Mouse (Mus musculus): ENCODE results near the gene Slc7a15. TPM values are rescaled to one million over a fixed set of nuclear protein-coding genes. Genes with fewer than 3 reads are reported as not detected.
"Not testable (repeated sequence)": the region's sequence is repeated elsewhere in the genome, so short reads cannot be mapped to it uniquely, and the experiment has no call there.

Gene Slc7a15
- polyA plus RNA-seq (2014; fragmentation: Nextera tagmentation; extraction: Ambion mirVana), result not detected in 2 replicates

DNA sequence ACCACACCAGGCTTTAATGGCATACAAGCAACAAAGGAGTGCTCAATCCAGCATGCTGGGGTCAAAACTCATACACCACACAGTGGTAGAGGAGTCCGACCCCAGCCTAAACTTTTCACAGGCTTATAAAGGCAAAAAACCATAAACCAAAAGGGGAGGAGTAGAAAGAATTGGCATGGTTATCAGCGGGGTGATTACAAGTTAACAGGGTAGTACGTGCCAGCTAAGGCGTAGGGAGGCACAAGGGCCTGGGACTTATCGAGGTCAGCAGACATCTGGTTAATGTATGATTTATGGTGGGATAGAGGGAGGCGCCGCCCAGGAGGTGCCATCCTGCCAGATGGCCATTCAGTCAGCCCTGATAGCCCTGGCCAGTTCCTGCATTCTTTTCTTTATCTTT is at the start of gene Slc7a15:
Slc7a15 (minus strand) TSS at position 101 of the 400 bp plus-strand sequence.
- H3K4me2 ChIP-seq (replicated peaks; ENCODE audit: low read depth, low read length); H3K9ac ChIP-seq (replicated peaks; ENCODE audit: low read depth, low read length); H3K36me3 ChIP-seq (ENCODE audit: control insufficient read depth, insufficient read depth, low read length); ATAC-seq (ENCODE audit: insufficient number of reproducible peaks, insufficient read depth, low FRiP score, low read depth); H3K4me3 ChIP-seq (ENCODE audit: low read depth, low read length); H3K27ac ChIP-seq (ENCODE audit: low read length); H3K9me3 ChIP-seq (ENCODE audit: control insufficient read depth, low read depth, low read length); H3K27me3 ChIP-seq (ENCODE audit: control insufficient read depth, insufficient read depth, low read length); H3K4me1 ChIP-seq (ENCODE audit: control insufficient read depth, insufficient read depth, low read length): not testable (repeated sequence)
- 96% methylated on average over 7 of the region's 7 CpGs for WGBS

DNA sequence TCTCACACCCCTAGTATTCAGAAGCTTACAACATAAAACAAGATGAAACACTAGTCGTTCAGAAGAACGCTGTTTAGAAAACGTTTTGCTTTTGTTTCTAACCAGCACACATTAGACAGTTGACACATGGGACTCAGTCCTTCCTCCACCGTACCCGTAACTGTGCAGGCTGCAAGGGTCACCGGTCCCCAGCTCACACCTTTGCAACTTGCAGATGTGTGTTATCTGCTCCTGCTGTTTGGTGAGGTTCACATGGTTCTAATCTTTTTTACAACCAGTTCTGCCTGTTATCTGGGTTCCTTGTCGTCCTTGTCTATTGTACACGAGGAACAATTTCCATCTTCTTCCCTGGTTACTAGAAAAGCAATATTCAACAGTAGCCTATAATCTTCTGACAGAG is 49.3 kb upstream of the Slc7a15 start:
- H3K9ac ChIP-seq (replicated peaks; ENCODE audit: low read depth, low read length); H3K36me3 ChIP-seq (ENCODE audit: control insufficient read depth, insufficient read depth, low read length); H3K9me3 ChIP-seq (ENCODE audit: control insufficient read depth, low read depth, low read length); ATAC-seq (ENCODE audit: insufficient number of reproducible peaks, insufficient read depth, low FRiP score, low read depth); H3K4me3 ChIP-seq (ENCODE audit: low read depth, low read length); H3K27me3 ChIP-seq (ENCODE audit: control insufficient read depth, insufficient read depth, low read length); H3K4me2 ChIP-seq (replicated peaks; ENCODE audit: low read depth, low read length); H3K4me1 ChIP-seq (ENCODE audit: control insufficient read depth, insufficient read depth, low read length); H3K27ac ChIP-seq (ENCODE audit: low read length): not testable (repeated sequence)
- WGBS, result 57% methylated on average over 8 of the region's 8 CpGs

DNA sequence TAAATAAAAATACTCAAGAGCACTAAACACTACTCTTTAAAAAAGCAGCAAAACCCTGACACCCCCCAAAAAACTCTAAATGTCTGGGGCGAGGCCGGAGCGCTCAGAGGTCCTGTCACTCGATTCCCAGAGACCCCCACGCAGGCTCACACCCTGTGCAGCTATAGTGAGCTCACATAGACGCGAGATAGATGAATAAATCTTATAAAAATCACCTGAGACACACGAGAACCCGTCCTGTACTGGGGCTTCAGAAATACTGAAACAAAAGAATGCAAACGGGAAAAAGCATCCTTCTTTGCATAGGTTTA is 42.5 kb upstream of the Slc7a15 start:
- Histone ChIP-seq H3K27ac (ENCODE audit: low read length) (no peak overlapping the region), H3K9ac (replicated peaks; ENCODE audit: low read depth, low read length) (peak overlapping the region; percentile 63; the same call in 1 of the 2 replicates), H3K27me3 (ENCODE audit: control insufficient read depth, insufficient read depth, low read length) (no peaks in the 10 kb centered on the region), H3K4me3 (ENCODE audit: low read depth, low read length) (peak overlapping the region; percentile 50), H3K36me3 (ENCODE audit: control insufficient read depth, insufficient read depth, low read length) (no peaks in the 10 kb centered on the region), H3K4me2 (replicated peaks; ENCODE audit: low read depth, low read length) (peak overlapping the region; percentile 66), H3K4me1 (ENCODE audit: control insufficient read depth, insufficient read depth, low read length) (no peaks in the 10 kb centered on the region), H3K9me3 (ENCODE audit: control insufficient read depth, low read depth, low read length) (no peaks in the 10 kb centered on the region)
- 6% methylated on average over 10 of the region's 10 CpGs for WGBS
- peak; percentile 29; the same call in 1 of the 2 replicates for ATAC-seq (ENCODE audit: insufficient number of reproducible peaks, insufficient read depth, low FRiP score, low read depth)

DNA sequence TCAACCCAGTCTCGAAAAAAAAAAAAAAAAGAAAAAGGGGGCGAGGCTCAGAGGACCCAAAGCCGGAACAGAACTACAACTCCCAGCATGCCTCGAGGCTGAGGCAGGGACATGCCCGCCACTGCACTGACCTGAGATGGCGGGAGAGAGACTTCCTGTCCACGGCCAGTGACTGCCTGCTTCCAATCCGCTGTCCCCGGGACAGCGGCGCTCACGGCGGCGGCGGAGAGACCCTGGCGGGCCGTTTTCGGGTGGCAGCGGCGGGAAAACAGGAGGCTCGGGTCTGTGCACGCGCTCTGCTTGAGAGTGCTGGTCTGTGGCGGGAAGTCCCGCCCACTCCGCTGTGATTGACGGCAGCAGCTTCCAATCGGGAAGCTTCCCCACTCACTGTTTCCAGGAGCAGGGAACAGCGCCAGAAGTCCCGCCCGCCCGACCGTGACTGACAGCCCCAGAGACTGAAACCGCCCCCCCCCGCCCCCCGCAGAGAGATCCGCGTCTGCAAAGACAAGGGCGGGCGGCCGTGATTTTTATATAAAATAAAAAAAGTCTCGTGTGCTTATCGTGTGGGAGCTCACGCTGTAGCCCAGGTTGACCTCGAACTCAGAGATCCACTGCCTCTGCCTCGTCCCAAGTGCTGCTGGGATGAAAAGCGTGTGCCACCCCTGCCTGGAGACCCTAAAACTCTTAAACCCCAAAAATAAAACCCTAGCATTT is 42.0 kb upstream of the Slc7a15 start:
- Histone ChIP-seq H3K9me3 (ENCODE audit: control insufficient read depth, low read depth, low read length) (no peaks in the 10 kb centered on the region), H3K27ac (ENCODE audit: low read length) (peak overlapping the region; percentile 82), H3K36me3 (ENCODE audit: control insufficient read depth, insufficient read depth, low read length) (no peaks in the 10 kb centered on the region), H3K9ac (replicated peaks; ENCODE audit: low read depth, low read length) (peak overlapping the region; percentile 63), H3K27me3 (ENCODE audit: control insufficient read depth, insufficient read depth, low read length) (no peaks in the 10 kb centered on the region), H3K4me3 (ENCODE audit: low read depth, low read length) (peak overlapping the region; percentile 50), H3K4me1 (ENCODE audit: control insufficient read depth, insufficient read depth, low read length) (no peaks in the 10 kb centered on the region), H3K4me2 (replicated peaks; ENCODE audit: low read depth, low read length) (peak overlapping the region; percentile 66)
- ATAC-seq (ENCODE audit: insufficient number of reproducible peaks, insufficient read depth, low FRiP score, low read depth), result peak; percentile 98
- WGBS, result 1% methylated on average over 46 of the region's 47 CpGs

DNA sequence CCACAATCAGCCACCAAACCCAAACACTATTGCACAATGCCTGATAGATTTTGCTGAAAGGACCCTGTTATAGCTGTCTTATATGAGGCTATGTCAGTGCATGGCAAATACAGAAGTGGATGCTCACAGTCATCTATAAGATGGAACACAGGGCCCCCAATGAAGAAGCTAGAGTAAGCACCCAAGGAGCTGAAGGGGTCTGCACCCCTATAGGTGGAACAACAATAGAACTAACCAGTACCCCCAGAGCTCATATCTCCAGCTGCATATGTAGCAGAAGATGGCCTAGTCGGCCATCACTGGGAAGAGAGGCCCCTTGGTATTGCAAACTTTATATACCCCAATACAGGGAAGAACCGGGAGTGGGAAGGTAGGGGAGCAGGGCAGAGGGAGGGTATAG is 41.3 kb upstream of the Slc7a15 start:
- H3K36me3 ChIP-seq (ENCODE audit: control insufficient read depth, insufficient read depth, low read length); H3K27me3 ChIP-seq (ENCODE audit: control insufficient read depth, insufficient read depth, low read length); H3K4me1 ChIP-seq (ENCODE audit: control insufficient read depth, insufficient read depth, low read length); ATAC-seq (ENCODE audit: insufficient number of reproducible peaks, insufficient read depth, low FRiP score, low read depth); H3K9me3 ChIP-seq (ENCODE audit: control insufficient read depth, low read depth, low read length); H3K9ac ChIP-seq (replicated peaks; ENCODE audit: low read depth, low read length); H3K27ac ChIP-seq (ENCODE audit: low read length): not testable (repeated sequence)
- H3K4me3 ChIP-seq (ENCODE audit: low read depth, low read length), result peak overlapping the region; percentile 50
- H3K4me2 ChIP-seq (replicated peaks; ENCODE audit: low read depth, low read length), result peak overlapping the region; percentile 44
- 7% methylated on average over 2 of the region's 2 CpGs for WGBS

DNA sequence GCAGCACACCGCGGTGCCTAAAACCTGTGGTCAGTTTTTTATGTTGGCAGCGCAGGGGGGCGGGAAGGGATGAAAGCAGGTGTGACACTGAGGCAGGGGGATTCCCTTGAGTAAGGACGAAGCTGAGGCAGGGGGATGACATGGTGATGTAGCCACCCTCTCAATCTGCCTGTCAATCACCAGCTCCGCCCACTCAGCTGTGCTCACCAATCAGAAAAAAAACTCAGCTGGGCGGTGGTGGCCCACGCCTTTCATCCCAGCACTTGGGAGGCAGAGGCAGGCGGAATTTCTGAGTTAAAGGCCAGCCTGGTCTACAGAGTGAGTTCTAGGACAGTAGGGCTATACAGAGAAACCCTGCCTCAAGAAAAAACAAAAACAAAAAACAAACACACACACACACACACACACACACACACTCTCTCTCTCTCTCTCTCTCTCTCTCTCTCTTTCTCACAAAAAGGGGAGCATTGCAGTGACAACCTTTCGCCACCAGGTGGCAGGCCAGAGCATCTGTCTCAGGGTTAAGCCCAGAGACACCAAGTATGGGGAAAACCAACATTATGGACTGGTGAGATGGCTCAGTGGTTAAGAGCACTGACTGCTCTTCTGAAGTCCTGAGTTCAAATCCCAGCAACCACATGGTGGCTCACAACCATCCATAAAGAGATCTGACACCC is 39.7 kb upstream of the Slc7a15 start:
- not testable (repeated sequence) for H3K27ac ChIP-seq (ENCODE audit: low read length); H3K4me3 ChIP-seq (ENCODE audit: low read depth, low read length); H3K9me3 ChIP-seq (ENCODE audit: control insufficient read depth, low read depth, low read length); H3K9ac ChIP-seq (replicated peaks; ENCODE audit: low read depth, low read length); H3K4me1 ChIP-seq (ENCODE audit: control insufficient read depth, insufficient read depth, low read length); ATAC-seq (ENCODE audit: insufficient number of reproducible peaks, insufficient read depth, low FRiP score, low read depth); H3K27me3 ChIP-seq (ENCODE audit: control insufficient read depth, insufficient read depth, low read length); H3K36me3 ChIP-seq (ENCODE audit: control insufficient read depth, insufficient read depth, low read length); H3K4me2 ChIP-seq (replicated peaks; ENCODE audit: low read depth, low read length)
- WGBS, result 72% methylated on average over 10 of the region's 10 CpGs

DNA sequence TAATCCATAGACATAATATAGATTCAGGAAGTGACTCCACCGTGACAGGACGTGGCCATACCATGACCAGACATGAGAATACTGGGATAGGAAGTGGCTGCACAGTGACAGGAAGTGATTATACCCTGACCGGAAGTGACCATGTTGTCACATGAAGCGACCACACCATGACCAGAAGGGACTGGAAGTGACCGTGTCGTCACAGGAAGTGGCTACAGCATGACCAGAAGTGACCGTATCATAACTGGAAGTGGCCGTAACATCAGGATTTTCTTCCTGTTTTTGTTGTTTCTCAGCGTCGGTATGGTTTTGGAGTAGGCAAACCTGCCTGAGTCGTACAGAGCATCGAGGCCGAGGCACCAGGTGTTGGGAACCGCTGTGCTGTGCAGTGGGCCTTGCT is 38.1 kb upstream of the Slc7a15 start:
- H3K27ac ChIP-seq (ENCODE audit: low read length), result no peak overlapping the region
- no peaks in the 10 kb centered on the region for H3K36me3 ChIP-seq (ENCODE audit: control insufficient read depth, insufficient read depth, low read length)
- H3K4me3 ChIP-seq (ENCODE audit: low read depth, low read length), result no peak overlapping the region
- no peaks in the 10 kb centered on the region for H3K4me1 ChIP-seq (ENCODE audit: control insufficient read depth, insufficient read depth, low read length)
- H3K9me3 ChIP-seq (ENCODE audit: control insufficient read depth, low read depth, low read length), result no peaks in the 10 kb centered on the region
- WGBS, result 92% methylated on average over 14 of the region's 14 CpGs
- H3K27me3 ChIP-seq (ENCODE audit: control insufficient read depth, insufficient read depth, low read length), result no peaks in the 10 kb centered on the region
- no peak overlapping the region for H3K9ac ChIP-seq (replicated peaks; ENCODE audit: low read depth, low read length)
- no peak for ATAC-seq (ENCODE audit: insufficient number of reproducible peaks, insufficient read depth, low FRiP score, low read depth)
- H3K4me2 ChIP-seq (replicated peaks; ENCODE audit: low read depth, low read length), result no peak overlapping the region

DNA sequence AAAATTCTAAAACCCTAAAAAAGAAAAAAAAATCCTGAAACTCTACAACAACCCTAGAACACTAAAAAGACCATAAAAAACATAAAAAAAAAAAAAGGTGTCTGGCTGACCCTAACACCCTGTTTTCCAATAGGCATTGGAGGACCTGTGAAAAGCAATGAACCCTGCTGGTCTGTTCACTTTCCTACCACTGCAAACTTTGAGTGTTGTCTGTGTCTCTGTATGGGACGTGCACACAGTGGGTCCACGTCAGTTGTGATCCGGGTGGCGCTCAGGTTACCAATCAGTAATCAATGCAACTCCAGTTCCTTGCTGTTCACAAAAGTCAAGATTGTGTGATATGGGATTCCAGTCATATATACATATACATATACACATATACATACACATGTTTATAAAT is 36.7 kb upstream of the Slc7a15 start:
- ATAC-seq (ENCODE audit: insufficient number of reproducible peaks, insufficient read depth, low FRiP score, low read depth), result no peak
- H3K9me3 ChIP-seq (ENCODE audit: control insufficient read depth, low read depth, low read length), result no peaks in the 10 kb centered on the region
- WGBS, result 97% methylated on average over 4 of the region's 4 CpGs
- H3K27ac ChIP-seq (ENCODE audit: low read length), result no peak overlapping the region
- H3K27me3 ChIP-seq (ENCODE audit: control insufficient read depth, insufficient read depth, low read length), result no peaks in the 10 kb centered on the region
- H3K4me3 ChIP-seq (ENCODE audit: low read depth, low read length), result no peak overlapping the region
- H3K36me3 ChIP-seq (ENCODE audit: control insufficient read depth, insufficient read depth, low read length), result no peaks in the 10 kb centered on the region
- no peaks in the 10 kb centered on the region for H3K4me1 ChIP-seq (ENCODE audit: control insufficient read depth, insufficient read depth, low read length)
- H3K4me2 ChIP-seq (replicated peaks; ENCODE audit: low read depth, low read length), result no peak overlapping the region
- no peak overlapping the region for H3K9ac ChIP-seq (replicated peaks; ENCODE audit: low read depth, low read length)
